Mouse (Mus musculus) embryonic facial prominence, embryonic 11.5 days (tissue): ENCODE results near the gene Ank2. TPM values are rescaled to one million over a fixed set of nuclear protein-coding genes. Genes with fewer than 3 reads are reported as not detected.
A peak's percentile ranks its signal among the peaks of the same experiment; 100 is the strongest.

Experiments used
- ATAC-seq: fragments of 200-750 bp; cut with Nextera tagmentation; replicated peaks from 2 replicates; pipeline ENCODE4 v1.8.0; 2017; ENCODE audit warnings: low read depth; ENCODE audit not compliant: insufficient number of reproducible peaks, low FRiP score, low TSS enrichment
- DNase-seq: peaks from one replicate; pipeline ENCODE4 v3.0.0-alpha.2; 2015; ENCODE audit warnings: low spot score
- H3K27ac ChIP-seq: fragments of 300-500 bp; sonication (generic); replicated peaks from 2 replicates; pipeline ENCODE4 v1.5.1; 2014; ENCODE audit warnings: mild to moderate bottlenecking, low read depth, low read length, control low read depth
- H3K27me3 ChIP-seq: fragments of 300-500 bp; sonication (generic); 2 replicates; pipeline ENCODE4 v1.6.1; 2014; ENCODE audit warnings: mild to moderate bottlenecking, low read length, moderate library complexity, mixed read lengths; ENCODE audit not compliant: control insufficient read depth, insufficient read depth
- H3K36me3 ChIP-seq: fragments of 300-500 bp; sonication (generic); replicated peaks from 2 replicates; pipeline ENCODE4 v1.6.1; 2014; ENCODE audit warnings: low read depth, mild to moderate bottlenecking, low read length, moderate library complexity, mixed read lengths; ENCODE audit not compliant: control insufficient read depth, insufficient read depth
- H3K4me1 ChIP-seq: fragments of 300-500 bp; sonication (generic); 2 replicates; pipeline ENCODE4 v1.6.1; 2014; ENCODE audit warnings: low read length, mixed read lengths; ENCODE audit not compliant: control insufficient read depth, insufficient read depth
- H3K4me2 ChIP-seq: fragments of 300-500 bp; sonication (generic); 2 replicates; pipeline ENCODE4 v1.6.1; 2014; ENCODE audit warnings: low read depth, mild to moderate bottlenecking, control low read depth, low read length, moderate library complexity
- H3K4me3 ChIP-seq: fragments of 300-500 bp; sonication (generic); 2 replicates; pipeline ENCODE4 v1.5.1; 2014; ENCODE audit warnings: low read depth, low read length, control low read depth
- H3K9ac ChIP-seq: fragments of 300-500 bp; sonication (generic); replicated peaks from 2 replicates; pipeline ENCODE4 v1.6.1; 2014; ENCODE audit warnings: mild to moderate bottlenecking, control low read depth, low read length
- H3K9me3 ChIP-seq: fragments of 300-500 bp; sonication (generic); replicated peaks from 2 replicates; pipeline ENCODE4 v1.6.1; 2016; ENCODE audit warnings: mild to moderate bottlenecking, low read length, inconsistent platforms, mixed read lengths; ENCODE audit not compliant: control insufficient read depth
- WGBS: fragments of 180-500 bp; shearing (Covaris S2); extraction: QIAGEN DNeasy Blood & Tissue Kit; methylation state at CpG from one replicate; pipeline ENCODE4 v1.1.7; 2014; 5-methylcytosine and 5-hydroxymethylcytosine counted together
- polyA plus RNA-seq: library from polyadenylated mRNA; unstranded; fragments of >200 nt; fragmentation: Nextera tagmentation; extraction: Ambion mirVana; gene quantifications from 2 replicates; pipeline ENCODE4 v1.2.1, GENCODE M21; 2014

The Ank2 gene
- polyA plus RNA-seq, 1 experiment from 2014 or later = 26.1 TPM

DNA sequence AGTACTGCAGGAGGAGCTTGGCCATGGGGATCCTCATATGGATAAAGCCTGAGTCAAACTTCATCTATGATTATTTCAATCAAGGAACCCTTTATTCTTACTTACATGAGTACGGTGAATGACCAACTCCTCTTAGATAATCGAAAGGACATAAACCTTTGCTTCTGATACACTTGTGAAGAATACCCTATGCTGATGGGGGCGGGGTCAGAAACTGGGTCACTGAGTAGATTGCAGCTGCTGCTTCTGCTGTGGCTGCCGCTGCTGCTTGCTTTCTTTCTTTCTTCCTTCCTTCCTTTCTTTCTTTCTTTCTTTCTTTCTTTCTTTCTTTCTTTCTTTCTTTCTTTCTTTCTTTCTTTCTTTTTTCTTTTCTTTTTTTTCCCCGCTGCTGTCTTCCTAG is 263.9 kb downstream of the Ank2 start:
- Histone ChIP-seq H3K4me3 (no peak overlapping the region), H3K4me2 (no peak overlapping the region), H3K9ac (no peak overlapping the region), H3K9me3 (no peaks in the 10 kb centered on the region), H3K27ac (no peak overlapping the region), H3K36me3 (no peaks in the 10 kb centered on the region), H3K27me3 (no peaks in the 10 kb centered on the region), H3K4me1 (no peaks in the 10 kb centered on the region)
- 87% methylated on average over 5 of the region's 5 CpGs for WGBS
- DNase-seq = no peak
- no peak for ATAC-seq

DNA sequence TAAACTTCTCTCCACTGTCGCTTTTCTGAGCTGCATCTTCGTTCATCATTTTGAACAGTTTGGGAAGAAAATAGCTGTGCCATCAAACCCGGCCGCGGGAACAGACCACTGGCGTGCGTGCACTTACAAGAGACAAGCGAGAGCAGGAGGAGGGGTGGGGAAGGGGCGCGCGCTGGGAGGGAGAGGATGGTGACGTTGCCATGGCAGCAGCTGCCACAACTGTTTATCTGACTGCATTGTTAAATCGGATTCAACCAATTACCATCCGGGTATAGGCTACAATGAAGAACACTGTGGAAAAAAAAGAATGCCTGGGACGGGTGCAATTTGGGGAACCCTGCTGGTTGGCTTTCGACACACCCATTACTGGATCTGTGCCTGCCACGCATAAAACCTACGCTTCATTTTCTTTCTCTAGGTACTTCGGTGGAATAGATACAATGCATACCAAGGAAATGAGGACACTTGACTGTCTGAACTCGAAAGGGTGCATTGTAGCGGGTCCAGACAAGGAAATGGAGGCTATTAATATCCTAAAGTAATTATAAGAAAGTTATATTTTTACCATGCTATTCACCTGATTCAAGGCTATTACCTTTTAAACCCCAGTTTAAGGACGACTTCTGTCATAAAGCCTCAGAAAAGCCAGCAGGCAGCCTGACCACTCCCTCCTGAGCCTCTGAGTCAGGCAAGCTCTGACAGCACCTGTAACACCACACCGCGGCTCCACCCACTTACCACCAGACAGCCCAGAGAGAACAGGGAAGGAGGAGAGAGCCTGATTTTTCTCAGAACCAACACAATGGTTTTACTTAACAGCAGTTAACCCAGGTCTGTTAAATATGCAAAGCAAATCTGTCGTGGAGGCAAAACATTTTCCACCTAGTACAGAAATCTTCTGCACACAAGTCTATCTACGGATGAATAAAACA is 273.1 kb downstream of the Ank2 start:
- WGBS = 6% methylated on average over 26 of the region's 26 CpGs
- no peaks in the 10 kb centered on the region for H3K27me3 ChIP-seq
- no peaks in the 10 kb centered on the region for H3K36me3 ChIP-seq
- H3K4me1 ChIP-seq = peaks cover 2% of the 10 kb centered on the region; the same call in 1 of the 2 replicates
- ATAC-seq (peak; percentile 64), DNase-seq (peak; percentile 77)
- H3K9me3 ChIP-seq = no peaks in the 10 kb centered on the region
- no peak overlapping the region; the same call in 1 of the 2 replicates for H3K9ac ChIP-seq
- no peak overlapping the region for H3K27ac ChIP-seq
- peak overlapping the region; percentile 26 for H3K4me3 ChIP-seq
- H3K4me2 ChIP-seq = peak overlapping the region; percentile 42

DNA sequence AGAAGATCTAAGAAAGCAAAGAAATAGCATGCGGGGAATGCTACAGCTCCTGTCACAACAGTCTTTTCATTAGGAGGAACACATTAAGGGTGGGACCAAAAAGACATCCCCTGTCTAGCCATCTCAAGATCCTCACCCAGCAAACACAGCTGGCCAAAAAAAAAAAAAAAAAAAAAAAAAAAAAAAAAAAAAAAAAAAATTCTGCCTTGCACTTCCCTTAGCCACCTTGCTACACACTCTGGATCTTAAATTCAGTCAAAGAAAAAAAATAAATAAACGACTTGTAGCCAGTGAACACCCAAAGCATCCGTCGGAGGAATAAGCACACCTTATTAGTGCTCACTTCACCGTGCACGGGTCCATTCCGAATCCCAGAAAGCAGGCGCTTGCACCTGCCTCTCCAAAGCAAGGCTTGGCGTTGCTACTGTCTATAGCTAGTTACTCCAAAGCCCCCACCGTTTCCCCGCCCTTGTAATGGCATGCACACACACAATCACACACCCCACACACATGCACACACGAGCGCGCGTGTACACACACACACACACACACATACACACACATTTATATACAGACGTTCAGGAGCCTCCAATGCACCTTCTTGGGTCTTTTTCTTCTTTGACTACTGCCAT is 273.9 kb downstream of the Ank2 start:
- WGBS = 17% methylated on average over 16 of the region's 16 CpGs
- Histone ChIP-seq H3K27me3 (no peaks in the 10 kb centered on the region), H3K9ac (no peak overlapping the region; the same call in 1 of the 2 replicates), H3K36me3 (no peaks in the 10 kb centered on the region), H3K4me2 (peak overlapping the region; percentile 42), H3K27ac (no peak overlapping the region), H3K4me3 (peak overlapping the region; percentile 26), H3K4me1 (peaks cover 2% of the 10 kb centered on the region; the same call in 1 of the 2 replicates), H3K9me3 (no peaks in the 10 kb centered on the region)
- DNase-seq (no peak), ATAC-seq (peak; percentile 61)

DNA sequence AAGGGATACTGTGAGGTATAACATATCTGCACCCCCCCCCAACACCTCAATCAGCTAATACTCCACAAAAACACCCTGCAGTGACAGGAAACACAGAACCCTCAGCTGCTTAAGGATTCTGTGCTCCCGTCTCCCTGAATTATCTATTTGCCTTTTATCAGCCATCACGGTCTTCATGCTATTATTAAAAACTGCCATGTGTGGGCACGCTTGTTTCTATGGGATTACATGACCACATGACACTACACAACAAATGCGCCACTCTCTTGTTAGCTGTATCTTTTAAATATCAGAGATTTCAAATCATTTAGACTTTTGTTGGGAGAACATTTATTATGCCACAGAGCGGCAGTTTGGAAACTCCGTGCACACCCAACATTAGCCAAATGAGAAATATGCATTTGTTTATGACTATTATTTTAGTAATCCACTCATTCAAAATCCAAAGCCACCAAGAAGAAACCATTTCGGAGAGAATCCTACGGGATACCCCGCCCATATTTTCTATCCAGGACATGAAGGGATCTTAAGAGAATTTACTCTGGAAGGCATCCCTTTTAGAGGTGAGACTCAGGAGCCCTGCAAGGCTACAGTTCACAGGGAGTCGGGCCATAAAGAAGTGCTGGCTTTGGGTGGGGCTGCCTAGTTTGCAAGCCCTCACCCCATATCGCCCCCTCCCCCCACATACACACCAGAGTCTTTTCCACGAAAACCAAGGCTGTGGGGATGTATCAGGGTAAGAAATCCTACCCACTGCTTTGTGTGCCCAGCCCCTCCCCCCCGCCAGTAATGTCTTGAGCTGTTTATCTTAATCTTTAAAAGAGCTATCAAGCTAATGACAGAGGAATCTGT is 274.6 kb downstream of the Ank2 start:
- 69% methylated on average over 13 of the region's 13 CpGs for WGBS
- H3K27ac ChIP-seq = no peak overlapping the region
- ATAC-seq = 0 out of 2 replicates have a peak, but pooled peaks have one; percentile 4
- H3K4me3 ChIP-seq = no peak overlapping the region
- no peak overlapping the region for H3K9ac ChIP-seq
- no peak overlapping the region for H3K4me2 ChIP-seq
- no peak for DNase-seq
- H3K9me3 ChIP-seq = no peaks in the 10 kb centered on the region
- H3K4me1 ChIP-seq = peaks cover 2% of the 10 kb centered on the region; the same call in 1 of the 2 replicates
- H3K27me3 ChIP-seq = no peaks in the 10 kb centered on the region
- H3K36me3 ChIP-seq = no peaks in the 10 kb centered on the region

DNA sequence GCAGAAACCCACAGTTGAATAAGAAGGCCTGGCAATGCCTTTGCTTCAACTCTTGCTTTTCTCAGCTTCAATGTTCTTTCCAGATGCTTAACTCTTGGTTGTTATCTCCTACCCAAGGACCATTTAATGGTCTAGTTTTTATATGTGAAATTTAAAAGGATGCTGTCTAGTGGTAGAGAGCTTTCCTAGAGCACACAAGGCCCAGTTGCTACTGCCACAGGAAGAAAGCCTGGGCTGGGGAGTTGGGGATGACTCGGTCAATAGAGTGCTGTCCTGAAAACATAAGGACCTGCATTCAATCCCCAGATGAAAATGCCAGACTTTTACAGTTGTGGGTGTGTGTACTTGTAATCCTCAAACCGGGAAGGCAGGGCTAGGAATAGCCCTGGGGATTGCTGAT is 277.1 kb downstream of the Ank2 start:
- no peak overlapping the region for H3K27ac ChIP-seq
- H3K36me3 ChIP-seq = no peaks in the 10 kb centered on the region
- no peak for ATAC-seq
- DNase-seq = no peak
- H3K9ac ChIP-seq = no peak overlapping the region
- WGBS = 81% methylated on average over 2 of the region's 2 CpGs
- no peak overlapping the region for H3K4me2 ChIP-seq
- no peaks in the 10 kb centered on the region for H3K27me3 ChIP-seq
- peaks cover 2% of the 10 kb centered on the region; the same call in 1 of the 2 replicates for H3K4me1 ChIP-seq
- no peak overlapping the region for H3K4me3 ChIP-seq
- H3K9me3 ChIP-seq = no peaks in the 10 kb centered on the region

DNA sequence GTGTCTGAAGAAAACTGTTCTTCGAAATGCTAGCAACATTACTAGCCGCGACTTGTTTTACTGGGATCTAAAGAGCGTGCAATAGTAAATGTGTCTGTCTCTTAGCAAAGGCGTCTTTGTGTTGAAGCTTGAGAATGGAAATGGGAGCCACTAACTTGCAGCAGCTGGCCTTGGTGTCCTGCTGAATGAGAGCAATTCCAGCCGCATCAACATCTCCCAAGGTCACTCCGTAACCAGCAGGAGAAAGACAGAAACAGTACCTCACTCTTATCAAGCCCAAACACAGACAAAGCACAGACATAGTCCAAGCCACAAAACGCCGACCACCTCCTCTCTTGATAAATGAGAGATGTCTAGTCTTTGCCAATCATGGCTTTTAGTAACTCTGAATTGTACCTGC is 278.3 kb downstream of the Ank2 start:
- Histone ChIP-seq H3K27ac (no peak overlapping the region), H3K27me3 (no peaks in the 10 kb centered on the region), H3K36me3 (no peaks in the 10 kb centered on the region), H3K4me1 (peaks cover 2% of the 10 kb centered on the region; the same call in 1 of the 2 replicates), H3K4me3 (no peak overlapping the region), H3K4me2 (no peak overlapping the region), H3K9ac (no peak overlapping the region), H3K9me3 (no peaks in the 10 kb centered on the region)
- DNase-seq (no peak), ATAC-seq (no peak)
- WGBS = 88% methylated on average over 9 of the region's 9 CpGs

DNA sequence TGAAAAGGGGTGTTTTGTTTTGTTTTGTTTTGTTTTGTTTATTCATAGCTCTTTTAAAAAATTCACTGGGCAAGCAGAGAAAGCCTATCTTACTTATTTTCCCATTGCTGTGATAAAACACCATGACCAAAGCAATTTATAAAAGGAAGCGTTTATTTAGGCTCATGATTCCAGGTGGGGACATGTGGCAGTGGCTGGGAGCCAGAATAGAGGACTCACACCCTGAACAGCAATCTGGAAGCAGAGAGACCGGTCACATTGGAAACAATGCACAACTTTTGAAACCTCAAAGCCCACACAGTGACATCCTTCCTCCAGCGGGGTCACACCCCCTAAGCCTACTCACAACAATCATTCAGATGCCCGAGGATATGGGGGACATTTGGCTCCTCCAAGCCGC is 285.6 kb downstream of the Ank2 start:
- ATAC-seq (no peak), DNase-seq (no peak)
- H3K4me2 ChIP-seq = no peak overlapping the region
- no peaks in the 10 kb centered on the region for H3K4me1 ChIP-seq
- no peak overlapping the region for H3K9ac ChIP-seq
- H3K4me3 ChIP-seq = no peak overlapping the region
- H3K36me3 ChIP-seq = no peaks in the 10 kb centered on the region
- WGBS = 74% methylated on average over 5 of the region's 5 CpGs
- H3K9me3 ChIP-seq = no peaks in the 10 kb centered on the region
- H3K27ac ChIP-seq = no peak overlapping the region
- no peaks in the 10 kb centered on the region for H3K27me3 ChIP-seq
